Mouse (Mus musculus) thymus, postnatal 14 days (tissue): ENCODE results near the gene Atp6v1g1.

Experiments
- DNase-seq: peaks from one replicate; pipeline ENCODE4 v3.0.0; 2021

Gene Atp6v1g1

DNA sequence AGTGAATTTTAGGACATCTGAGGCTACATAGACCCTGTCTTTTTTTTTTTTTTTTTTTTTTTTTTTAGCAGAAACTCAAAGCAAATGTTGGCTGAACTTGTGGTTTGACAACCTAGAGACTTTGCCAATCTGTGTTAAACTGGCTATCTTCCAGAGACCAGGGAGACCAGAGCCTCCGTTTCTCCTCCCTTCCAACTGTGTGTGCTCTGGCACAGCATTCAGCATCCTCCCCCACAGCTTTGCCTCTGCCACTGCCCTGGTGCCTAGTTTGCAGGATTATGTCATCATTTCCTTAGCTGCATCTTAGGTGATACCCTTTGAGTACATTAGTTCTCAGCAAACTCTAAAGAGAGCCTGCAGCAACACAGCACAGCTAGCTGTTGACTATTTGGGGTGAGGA, 3.2 kb downstream of the Atp6v1g1 start:
- no peak for DNase-seq

DNA sequence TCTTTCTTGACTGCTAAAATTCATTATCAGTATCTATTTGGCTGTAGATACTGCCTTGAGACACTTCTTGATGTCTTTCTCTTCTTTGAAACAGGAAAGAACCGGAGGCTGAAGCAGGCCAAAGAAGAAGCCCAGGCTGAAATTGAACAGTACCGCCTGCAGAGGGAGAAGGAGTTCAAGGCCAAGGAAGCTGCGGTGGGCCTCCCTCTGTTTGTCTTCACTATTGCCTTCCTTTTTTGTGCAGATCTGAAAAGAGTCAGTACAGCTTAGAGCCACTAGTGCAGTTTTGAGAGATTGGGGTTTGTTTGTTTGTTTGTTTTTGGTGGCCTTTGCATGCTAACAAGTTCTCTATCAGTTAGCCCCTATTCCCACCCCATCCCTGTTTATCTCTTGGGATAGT, 3.9 kb downstream of the Atp6v1g1 start:
- peak; percentile 49 for DNase-seq

DNA sequence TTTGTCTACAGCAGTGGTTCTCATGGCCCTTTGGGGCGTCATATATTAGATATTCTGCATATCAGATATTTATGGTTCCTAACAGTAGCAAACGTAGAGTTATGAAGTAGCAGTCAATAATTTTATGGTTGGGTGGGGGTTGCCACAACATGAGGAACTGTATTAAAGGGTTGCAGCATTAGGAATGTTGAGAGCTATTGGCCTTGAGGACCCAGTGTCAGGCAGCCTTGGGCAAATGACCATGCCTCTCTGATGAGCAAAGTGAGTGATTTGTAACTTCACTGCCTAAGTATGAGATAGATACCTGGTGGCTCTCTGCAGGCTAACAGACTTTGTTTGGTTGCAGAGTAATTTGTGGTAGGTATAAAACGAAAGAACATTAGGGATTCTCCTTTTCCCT, 6.3 kb downstream of the Atp6v1g1 start:
- no peak for DNase-seq

DNA sequence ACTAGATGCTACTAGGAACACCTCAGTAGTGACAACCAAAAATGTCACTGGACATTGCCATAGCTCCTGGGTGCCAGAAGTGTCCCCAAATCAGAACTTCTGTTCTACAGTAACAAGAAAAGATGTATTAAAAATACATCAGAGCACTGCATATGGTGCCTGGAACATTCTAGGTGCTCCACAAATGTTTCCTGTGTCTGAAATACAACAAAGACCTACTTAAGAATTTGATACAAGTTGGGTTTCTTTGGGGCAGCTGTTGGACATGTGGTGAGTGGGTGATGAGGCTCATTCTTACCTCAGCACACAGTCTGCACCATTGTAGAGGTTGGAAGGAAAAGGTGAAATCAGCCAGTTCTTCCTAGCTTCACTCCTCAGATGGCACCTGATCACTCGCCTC, 8.3 kb downstream of the Atp6v1g1 start:
- no peak for DNase-seq

DNA sequence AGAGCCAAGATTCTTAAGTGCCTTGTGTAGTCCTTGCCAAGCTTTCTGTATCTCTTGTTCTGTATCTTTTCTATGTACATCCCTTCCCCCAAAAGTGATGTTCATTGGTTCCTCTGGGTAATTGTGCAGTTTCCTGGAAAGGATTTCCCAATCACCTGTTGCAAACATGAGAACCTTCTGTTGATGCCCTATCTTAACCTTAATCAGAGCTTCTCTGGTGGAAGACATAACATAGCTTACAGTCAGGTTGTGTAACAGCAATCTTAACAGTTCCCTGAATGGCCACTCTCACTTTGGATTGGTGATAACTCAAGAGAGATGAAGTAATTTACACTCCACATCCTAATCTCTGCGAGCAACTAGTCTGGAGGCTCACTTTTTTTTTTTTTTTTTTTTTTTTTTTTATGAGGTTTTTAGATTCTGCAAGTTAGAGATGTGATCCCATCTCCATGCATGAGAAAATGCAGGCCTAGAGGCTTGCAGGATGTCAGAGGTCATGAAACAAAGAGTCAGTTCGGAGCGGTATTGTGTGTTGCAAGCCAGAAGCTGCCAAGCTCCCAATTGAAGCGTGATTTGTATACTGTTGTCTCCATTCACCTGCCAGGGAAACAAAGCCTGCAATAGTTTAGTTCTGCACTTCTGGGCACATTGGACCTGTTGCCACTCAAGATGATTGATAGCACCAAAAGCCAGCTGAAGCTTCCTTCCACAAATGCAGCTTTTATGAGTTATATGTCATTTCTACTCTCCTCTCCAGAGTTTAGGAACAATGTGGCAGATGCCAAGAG, 9.4 kb downstream of the Atp6v1g1 start:
- no peak for DNase-seq

DNA sequence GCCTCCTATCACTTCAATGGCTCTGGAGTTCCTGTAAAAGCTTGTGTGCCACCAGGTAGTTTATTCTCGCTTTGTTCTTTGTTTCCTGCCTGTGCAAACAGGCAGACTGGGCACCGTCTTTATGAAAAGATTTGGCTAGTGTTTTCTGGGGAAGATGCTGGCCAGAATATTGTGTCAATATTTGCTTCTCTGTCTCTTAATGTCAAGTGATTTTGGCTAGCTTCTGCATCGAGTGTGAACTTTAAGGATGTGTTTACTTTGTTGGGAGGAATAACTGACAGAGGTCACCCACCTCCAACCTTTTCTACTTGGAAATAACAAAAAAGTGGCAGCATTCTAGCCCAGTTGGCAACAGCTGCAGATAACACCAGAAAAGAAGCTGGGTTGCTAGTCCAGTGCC, 10.0 kb downstream of the Atp6v1g1 start:
- DNase-seq: no peak

DNA sequence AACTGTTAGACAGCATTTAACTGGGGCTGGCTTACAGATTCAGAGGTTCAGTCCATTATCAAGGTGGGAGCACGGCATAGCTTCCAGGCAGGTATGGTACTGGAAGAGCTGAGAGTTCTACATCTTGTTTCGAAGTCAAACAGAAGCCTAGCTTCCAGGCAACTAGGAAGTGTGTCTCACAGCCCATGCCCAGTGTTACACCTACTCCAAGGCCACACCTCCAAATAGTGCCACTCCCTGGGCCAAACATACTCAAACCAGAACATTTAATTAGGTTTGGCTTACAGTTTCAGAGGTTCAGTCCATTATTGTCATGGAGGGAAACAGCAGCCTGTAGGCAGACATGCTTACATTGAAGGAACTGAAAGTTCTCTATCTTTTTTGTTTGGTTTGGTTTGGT, 10.5 kb downstream of the Atp6v1g1 start:
- no peak for DNase-seq

DNA sequence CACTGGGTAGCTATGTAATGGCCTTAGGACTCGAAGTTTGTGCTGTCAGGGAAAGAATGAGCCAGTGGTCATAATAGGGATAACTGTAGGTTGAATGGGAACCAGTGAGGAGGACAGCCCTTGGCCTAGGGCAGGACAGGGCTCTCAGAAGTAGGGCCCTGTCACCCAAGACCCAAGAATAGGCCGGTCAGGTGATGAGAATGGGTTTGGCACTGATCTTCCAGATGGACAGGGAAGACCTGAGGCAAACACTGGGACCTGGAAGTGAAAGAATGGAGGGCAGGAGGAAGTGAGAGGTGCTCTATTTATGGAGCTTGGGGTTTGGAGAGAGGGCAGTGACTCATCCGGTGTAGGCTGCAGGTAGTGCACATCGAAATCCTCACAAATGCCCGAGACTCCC, 12.1 kb downstream of the Atp6v1g1 start:
- no peak for DNase-seq

DNA sequence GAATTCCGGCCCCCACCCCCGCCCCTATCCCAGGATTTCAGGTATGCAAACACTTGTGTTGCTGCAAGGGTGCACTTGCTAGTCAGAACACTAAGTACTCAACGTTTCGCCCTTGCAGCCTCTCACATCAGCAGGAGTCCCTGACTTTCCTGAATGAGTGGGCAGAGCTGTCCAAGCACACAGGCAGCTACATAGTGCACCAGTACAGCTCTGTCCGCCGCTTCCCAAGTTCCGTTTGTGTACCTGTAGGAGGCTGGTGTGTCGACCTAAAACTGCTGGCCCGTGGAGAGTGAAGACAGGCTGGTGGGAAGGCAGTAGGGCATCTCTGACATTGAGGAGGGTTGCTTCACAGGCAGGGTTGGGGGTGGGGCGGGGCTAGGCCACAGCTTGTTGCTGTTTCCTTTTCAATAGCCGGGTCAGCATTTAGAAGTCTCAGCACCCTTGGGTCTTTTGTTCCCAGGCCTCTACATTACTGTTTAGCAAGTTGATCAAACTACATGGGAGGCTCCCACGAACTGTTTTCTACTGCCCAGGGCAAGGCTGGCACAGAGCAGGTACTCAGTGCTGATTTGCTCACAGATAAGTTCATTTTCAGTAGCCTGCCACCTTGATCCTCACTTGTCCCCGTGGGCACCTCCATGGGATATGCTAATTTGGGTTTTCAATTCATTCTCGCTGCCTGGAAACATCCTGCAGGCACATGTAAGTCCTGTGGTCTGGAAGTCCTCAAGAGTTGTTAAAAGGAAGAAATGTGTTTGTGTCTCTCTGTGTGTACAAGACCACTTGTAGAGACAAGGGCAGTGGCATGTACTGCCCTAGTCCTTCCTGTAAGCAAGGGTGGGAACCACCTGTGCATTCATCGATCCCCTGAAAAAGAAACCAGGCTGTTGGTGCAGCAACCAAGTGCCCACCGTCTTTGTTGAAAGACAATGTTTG, 12.8 kb downstream of the Atp6v1g1 start:
- peak; percentile 15 for DNase-seq

DNA sequence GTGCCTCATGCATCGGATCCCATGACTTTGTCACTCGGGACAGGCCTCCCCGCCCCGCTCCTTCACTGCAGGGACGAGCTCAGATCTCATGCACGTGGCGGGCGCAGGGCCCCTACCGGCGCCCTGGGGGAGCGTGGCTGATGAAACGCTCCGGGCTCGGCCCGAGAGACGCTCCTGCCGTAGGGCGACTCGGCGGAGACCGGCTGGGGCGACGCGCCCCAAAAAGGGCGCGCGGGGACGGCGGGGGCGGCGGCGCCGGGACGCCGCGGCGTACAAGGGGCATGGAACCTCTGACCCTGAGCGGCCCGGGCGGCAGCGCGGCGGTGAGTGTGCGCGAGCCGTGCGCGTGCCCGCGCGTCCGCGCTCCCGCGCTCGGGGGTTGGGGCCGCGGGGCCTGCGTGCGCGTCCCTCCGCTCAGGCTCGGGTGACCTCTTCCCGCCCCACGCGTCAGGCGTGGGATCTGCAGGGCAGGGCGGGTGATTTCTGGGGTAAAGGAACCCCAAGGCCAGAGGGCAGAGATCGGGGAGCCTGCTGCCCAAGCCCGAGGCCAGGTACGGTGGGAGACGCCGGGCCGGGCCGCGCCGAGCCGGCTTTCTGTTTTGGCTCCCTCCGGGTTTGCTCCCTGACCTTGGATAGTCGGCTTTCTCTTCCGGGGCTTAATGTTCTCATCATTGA, 14.0 kb downstream of the Atp6v1g1 start, which contains the start of gene Tmem268:
Gene Tmem268, plus strand, starts transcription at position 375 of the 675 bp plus-strand sequence.
- DNase-seq: peak; percentile 85

DNA sequence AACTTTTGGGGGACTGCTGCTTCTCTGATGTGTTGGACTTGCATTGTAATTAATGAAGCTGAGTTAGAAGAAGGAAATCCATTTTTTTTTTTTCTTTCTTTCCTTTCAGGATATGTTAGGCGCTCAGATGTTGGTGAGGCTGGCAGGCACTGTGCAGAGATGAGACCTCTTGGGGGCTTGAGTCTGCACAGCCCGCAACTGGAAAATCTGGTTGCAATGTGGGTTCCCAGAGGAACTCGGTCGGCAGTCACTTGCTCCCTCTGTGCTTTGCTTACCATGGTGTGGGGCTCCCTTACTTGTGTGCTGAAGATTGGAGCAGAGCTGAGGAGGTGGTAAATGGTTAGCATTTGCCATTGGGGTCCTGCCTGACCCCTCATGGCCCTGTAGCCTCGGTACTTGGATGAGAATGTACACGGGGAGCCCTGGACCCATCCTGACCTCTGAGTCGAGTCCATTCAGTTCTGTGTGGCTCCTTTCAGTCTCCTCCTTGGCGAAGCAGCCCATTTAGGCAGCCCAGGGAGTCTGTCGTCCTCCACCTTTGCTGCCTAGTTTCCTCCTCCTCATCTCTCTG, 14.6 kb downstream of the Atp6v1g1 start:
- DNase-seq: peak; percentile 24

DNA sequence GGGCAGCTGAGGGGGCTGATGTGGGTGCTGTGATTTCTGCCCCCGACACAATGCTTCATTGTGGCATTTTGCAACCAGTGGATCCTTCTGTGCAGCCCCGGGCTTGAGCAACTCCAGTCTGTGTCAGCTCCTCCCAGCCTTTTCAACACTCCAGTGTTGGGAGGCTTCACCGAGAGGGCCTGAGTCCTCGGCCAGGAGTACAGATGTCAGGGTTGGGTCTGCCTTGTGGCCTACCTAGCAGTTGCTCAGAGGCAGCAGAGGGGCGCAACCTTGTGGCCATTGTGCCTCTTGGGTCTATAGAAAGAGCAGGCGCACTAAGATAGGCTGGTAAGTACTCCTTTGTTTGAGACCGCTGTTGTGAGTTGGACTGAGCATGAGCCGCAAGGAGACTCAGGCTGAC, 15.5 kb downstream of the Atp6v1g1 start:
- peak; percentile 57 for DNase-seq

DNA sequence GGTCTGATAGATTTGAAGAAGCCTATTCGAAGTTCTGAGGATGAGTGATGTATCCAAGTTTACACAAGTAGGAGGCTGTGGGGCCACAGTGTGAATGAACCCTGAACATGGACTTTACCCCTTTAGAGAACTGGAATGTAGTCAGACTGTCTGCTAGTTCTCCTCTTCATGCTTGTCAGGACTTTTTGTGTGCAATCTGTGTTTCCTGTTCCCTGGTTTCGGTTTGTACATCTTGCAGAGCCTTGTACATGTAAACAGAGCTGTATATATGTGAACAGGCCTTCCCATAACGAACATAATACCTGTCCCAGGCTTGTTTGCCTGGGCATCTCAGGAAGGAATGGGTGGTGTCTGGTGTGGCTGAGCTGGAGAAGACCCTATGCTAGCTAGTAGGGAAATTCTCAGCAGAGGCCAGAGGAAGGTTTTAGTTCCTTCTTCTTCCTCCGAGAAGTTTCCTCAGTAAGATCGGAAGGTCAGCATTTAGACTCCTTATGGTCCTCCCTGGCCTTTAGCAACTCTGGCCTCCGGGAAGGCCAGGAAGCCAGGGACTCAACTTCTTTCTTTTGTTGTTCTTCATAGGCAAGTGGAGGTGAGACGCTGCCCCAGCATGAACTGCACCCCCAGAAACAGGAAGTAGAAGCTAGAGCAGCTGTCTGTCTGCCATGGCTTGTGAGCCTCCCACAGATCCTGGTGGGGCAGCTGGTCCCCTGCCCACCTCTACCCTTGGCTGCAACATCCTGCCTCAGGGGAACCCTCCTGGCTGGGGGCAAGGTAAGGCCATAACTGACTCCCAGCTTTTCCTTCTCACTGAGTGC, 17.5 kb downstream of the Atp6v1g1 start:
- DNase-seq: peak; percentile 77

DNA sequence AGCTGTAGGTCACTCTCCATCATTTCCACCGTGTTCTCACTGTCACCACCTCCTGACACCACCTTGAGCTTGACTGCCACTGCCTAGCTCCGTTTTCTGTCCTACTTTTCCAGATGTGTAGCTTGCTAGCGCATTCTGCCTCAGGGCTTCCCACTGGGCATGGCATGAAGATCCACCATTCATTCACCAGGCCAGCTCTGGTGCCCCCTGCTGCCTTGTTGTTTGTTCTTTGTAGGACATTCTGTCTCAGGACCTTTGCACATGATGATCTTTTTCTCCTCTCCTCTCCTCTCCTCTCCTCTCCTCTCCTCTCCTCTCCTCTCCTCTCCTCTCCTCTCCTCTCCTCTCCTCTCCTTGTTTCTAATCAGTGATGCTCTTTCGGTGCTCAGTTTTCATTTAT, 18.2 kb downstream of the Atp6v1g1 start:
- peak; percentile 32 for DNase-seq

DNA sequence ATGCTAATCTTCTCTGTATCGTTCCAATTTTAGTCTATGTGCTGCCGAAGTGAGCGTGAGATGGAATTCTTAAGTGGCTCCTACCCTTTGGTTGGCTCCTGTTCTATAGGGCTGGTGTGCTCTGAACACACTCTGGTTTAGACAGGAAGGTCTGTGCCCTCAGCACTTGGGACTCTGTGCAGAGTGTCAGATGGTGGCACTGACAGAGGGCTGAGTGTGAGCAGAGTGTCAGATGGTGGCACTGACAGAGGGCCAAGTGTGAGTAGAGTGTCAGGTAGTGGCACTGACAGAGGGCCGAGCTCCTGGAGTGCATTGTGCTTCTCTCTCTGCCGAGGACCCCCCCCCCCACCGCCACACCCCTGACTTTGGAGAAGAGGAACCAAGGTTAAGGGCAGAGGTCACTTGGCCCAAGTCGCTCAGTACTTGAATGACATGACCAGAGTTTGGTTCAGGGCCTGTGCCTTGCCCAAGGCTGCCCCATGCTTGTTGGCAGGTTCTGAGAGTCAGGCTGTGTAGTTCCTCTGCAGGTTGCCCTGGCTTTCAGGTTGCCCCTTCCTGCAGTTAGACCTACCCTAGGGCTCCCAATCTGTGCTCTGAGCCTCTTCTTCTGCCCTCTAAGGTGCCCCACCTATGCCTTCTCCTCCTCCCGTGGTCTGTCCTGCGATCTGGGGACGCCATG, 23.3 kb downstream of the Atp6v1g1 start:
- DNase-seq: no peak

DNA sequence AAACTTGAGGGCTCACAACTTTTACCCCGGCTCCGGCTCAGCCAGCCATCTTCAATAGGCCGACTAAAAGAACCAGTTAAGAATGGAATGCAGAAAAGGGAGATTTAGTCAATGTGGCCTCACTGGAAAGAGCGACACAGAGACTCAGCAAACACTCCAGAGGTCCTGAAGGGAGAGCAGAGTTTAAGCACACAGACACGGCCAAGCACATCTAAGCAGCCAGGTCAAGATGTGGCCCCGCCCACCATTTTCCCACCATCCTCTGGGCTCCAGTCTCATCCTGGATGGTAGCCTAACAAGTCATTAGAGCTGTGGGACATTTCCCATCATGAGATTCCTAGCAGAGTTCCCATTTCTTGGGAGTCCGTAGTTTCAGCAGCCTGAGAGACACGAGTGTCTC, 24.8 kb downstream of the Atp6v1g1 start:
- no peak for DNase-seq

DNA sequence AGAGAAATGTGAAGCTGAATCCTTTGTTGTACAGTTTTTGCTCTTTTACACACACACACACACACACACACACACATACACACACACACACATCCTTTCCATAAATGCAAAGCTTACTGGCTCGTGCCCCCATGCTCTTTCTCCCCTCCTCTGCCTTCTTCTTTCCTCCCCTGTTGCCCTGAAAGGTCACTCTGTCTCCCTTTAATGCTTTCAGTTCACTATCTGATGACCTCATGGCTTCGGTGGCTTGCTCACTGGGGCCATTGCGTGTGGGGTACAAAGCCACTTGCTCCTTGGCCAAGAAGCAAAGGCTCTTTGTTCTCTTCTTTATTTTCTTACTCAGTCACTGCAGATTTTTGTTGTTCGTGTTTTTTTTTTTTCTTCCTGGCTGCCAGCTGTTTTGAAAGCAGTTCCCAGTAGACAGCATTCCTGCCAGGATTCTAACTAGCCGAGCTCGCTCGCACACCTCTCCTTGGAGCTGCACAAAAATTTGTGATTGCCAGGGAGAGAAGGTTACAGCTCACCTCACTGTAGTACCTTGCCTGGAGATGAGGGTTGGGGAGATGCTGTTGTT, 25.7 kb downstream of the Atp6v1g1 start:
- no peak for DNase-seq

DNA sequence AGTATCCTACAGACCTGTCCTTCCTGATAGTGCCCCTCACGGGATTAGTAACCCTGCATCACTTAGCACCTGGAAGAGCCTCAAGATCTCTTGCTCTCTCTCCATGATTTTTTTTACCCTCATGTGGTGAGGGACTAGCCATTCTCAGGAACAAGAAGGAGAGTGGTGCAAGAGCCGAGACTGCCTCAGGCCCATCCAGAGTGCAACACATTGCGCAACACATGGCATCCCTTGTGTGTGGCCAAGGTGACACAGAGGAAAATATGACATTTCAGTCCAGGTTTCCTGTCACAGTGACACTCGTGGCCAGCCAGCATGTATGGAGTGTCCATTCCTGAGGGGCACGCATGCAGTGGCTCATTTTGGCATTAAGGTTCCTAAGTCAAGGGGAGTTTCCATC, 28.0 kb downstream of the Atp6v1g1 start:
- DNase-seq: no peak

DNA sequence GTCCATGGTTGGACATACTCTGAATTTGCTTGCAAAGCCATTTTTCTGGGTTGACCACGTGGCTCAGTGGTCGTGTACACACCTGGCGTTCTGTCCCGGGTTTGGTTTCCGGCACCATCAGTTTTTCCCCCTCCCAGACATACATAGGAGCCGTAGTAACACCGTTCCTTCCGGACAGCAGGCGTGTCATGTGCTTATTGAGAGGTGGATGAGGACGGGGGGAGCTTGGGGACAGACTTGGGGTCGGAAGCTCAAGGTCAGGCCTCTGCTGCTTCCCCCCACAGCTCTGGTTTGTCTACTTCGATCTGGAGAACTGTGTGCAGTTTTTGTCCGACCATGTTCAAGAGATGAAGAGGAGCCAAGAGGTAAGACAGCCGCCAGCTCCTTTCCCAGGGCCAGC, 35.1 kb downstream of the Atp6v1g1 start:
- DNase-seq: no peak

DNA sequence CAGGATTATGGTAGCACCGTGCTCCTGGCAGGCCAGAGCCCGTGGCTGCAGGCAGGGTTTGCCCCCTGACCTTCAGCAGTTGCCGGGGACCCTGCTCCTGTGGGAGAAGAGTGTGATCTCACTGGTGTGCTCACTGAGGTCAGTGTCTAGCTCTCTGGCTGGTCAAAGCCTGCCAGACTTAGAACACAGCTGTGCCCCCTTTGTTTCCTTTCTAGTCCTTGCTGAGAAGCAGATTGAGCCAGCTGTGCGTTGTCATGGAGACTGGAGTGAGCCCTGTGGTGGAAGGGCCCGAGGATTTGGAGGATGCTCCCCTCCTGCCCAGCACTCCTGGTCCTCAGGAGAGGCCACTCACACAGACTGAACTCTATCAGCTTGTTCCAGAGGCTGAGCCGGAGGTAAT, 35.5 kb downstream of the Atp6v1g1 start:
- no peak for DNase-seq

DNA sequence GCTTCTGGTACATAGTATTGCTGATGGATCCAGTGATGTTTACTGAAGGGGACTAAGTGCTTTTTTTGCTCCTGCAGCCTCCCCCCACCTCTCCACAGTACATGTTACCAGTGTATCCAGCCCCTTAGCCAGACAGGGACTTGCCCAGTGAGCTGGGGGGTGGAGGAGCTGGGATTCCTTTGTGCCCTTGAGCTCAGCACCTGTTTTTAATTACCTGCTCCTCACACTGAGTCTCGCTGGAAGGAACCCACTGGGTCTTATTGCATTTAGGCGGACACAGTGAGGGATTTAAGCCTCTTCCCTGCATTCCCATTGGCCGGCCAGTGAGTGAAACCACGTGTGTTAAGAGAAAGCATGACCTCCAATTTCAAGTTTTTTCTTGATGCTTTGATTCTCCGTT, 38.0 kb downstream of the Atp6v1g1 start:
- DNase-seq: no peak
